Mouse (Mus musculus) embryo, embryonic 11.5 days (tissue): ENCODE data around the gene Gas8.
A peak's percentile ranks its signal among the peaks of the same experiment; 100 is the strongest.
"Not testable (repeated sequence)": the region's sequence is repeated elsewhere in the genome, so short reads cannot be mapped to it uniquely, and the experiment has no call there.

Experiments used
- DNase-seq: peaks from one replicate; pipeline ENCODE4 v3.0.0-alpha.2; 2012; ENCODE audit warnings: low read depth, low spot score

Gene Gas8

DNA sequence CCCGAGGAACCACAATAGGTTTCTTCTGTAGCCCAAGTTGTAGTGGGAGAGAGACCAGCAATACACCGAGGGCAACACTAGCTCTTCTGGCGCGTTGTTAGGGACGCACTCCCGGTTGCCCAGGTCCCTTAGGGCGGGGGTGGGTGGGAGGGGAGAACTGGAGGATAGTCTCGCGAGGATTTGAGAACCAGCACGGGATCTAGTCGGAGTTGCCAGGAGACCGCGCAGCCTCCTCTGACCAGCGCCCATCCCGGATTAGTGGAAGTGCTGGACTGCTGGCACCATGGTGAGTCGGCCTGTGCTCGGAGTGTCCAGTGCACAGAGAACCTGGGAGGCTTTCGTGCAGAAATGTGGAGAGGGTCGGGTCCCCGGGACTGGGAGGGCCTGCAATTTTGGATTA lies at the start of gene Gas8:
TSS of gene Gas8 (plus strand) at position 168 of the 400 bp plus-strand sequence.
- peak; percentile 88 for DNase-seq

DNA sequence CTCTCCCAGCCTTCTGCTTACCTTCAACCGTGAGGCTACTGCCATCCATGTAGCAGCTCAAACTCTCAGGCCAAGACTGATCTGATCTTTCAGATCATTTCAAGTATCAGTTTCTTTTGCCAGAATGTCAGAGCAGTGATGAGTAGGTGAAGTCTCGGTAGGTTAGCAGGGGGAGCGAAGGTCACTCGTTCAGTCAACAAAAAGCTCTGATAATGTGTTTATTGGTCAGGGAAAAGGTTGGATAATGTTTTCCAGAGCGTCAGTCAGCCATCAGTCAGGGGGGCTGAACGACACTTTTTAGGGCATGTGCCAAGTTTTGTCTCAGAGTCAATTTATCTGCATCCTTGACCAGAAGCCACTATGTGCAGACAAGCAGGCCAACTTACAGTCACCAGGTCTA lies 45.6 kb upstream of the Gas8 start:
- not testable (repeated sequence) for DNase-seq

DNA sequence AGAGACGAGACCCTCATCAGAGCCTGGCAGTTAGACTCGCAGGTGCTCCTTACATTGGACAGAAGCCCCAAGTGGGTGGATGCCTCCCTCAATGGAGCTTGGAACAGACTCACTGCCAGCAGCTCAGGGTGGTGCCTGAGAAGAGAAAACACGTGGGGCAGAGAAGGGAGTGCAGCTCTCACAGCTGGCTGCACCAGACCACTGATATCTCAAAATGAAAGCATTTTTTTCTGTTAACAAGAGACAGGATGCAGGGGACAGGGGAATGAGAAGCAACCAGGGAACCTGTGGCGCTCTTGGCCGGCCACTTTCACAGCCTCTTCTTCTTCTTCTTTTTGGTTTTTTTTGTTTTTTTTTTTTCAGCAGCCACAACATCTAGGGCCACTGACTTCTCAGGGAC lies 44.1 kb upstream of the Gas8 start:
- not testable (repeated sequence) for DNase-seq

DNA sequence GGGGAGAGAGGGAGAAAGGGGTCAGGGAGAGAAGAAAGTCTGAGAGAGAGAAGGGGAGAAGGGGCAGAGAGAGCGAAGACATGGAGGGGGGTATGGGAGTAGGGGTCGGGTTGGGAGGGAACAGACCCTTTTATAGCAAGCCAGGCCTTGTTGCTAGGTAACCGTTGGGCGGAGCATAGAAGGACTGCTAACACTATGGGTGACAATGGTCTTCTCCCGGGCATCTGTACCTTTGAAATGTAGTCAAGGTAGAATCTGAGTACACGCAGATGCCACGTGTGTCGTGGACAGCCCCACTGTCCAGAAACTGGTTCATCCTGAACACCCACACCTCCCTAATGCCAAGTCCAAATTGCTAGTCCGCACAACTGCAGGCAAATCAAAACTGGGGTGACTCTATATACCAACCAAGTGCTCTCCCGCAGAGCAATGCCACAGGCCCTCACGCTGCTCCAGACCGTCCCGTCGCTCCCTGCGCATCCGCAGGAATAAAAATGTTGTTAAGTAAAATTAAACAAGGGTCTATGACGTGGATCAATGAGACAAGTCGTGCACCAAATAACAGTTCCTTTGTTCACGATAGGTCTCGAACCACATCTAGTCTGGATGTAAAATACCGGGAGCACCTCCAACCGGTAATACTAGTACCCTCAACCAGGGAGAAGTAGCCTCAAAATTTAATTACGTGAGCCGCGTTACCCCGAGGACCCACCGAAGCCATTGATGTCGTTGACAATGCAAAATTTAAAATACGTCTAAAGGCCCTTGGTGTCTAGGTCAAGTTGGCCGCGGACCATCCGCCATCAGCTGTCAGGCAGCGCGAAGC lies 41.5 kb upstream of the Gas8 start:
- no peak for DNase-seq

DNA sequence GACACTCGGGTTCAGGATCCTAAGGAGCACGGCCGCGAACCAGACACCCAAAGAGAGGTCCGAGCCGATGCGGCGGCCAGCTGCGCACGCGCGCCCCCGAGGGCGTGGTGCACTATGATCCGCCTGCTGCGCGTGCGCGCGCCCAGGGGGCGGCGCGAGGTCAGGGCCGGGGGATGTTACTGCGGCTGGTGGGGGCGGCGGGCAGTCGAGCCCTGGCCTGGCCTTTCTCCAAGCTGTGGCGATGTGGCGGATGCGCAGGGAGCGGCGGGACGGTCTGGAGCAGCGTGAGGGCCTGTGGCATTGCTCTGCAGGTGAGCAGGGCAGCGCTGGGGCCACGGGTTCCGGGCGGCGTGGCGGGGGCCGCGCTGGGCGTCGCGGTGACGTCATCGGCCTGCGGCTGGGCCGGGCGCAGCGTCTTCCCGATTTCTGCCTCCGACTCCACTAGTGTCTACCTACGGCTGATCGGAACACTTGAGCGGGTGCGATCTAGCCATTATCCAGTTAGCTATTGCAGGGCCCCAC lies 40.8 kb upstream of the Gas8 start, which contains the start of gene Afg3l1:
TSS of gene Afg3l1 (plus strand) at position 167 of the 522 bp plus-strand sequence.
- DNase-seq = peak; percentile 89

DNA sequence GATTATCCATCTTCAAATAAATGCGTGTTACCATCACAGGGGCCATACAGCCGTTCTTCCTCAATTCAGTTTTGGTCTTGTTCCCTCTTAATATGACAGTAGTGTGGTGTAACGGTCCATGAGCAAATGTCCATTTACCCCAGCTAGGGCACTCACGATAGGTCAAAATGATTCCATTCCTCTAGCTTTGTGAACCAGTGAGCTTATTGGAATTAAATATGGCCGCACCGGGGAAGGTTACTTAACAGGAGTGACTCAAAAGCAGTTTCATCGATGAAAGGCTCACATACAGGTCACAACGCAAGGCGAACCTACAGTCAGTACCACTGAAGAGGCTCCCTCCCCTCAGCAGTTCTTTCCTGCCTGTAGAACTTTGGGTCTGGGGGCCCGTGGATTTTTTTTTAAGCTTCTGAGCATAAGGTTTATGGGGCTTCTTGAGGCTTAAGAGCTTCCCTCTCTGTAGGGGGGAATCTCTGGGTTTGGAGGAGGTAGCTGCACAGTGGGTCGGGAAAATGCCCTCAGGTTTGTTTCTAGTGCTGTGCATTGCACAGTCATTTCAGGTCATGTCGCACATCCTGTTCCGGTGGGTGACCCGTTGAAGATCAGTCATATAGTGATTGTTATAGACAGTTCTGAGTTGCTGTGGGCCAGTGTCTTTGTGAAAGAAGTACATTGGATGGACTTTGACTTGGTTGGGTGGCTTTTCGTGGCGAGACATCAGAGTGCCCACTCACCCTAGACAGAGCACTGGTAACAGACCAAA lies 40.0 kb upstream of the Gas8 start:
- DNase-seq = no peak

DNA sequence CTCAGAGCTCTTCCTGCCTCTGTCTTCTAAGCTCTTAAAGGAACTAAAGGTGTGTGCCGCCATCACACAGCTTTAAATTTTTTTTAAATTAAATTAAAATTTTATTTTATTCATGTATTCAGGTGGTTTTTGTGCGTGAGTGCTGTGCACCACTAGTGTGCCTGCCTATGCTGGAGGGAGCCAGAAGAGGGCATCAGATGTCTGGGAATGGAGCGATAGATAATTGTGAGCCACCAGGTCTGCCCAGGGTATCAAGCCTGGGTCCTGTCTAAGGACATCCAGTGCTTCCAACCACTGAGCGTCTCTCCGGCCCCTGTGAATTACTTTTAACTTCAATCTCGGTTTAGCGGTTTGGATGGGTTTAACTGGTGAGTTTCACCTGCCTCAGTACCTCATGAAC lies 36.0 kb upstream of the Gas8 start:
- no peak for DNase-seq

DNA sequence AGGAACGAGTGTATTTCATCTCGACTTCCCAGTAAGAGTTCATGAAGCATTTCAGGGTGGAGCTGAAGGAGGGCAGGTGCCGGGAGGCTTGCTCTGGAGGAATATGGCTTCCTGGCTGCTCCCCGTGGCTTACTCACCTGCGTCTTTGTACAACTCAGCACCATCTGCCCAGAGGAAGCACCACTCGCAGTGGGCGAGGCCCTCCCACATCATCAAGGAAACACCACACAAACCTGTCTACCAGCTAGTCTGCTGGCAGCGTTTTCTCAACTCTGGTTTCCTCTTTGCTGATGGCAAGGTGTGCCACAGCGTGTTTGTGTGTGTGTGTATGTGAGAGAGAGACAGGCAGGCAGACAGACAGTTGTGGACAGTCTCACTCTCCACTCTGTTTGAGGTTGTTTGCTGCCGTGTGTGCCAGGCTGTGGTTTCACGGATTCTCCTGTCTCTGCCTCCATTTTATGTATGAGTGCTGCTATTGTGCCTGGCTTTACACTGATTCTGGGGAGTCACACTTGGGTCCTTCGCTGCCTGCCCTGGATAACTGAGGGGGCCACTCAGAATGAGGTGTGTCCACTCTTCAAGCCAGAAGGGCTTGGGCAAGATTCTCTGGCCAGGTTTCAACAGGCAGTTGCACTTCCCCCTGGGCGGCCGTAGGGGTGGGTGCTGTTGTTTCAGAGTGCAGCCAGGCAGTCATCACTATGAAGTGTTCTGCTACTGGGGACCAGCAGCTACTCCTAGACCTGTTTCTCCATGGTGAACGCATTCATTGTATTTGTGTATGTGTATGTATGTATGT lies 27.2 kb upstream of the Gas8 start:
- DNase-seq = no peak

DNA sequence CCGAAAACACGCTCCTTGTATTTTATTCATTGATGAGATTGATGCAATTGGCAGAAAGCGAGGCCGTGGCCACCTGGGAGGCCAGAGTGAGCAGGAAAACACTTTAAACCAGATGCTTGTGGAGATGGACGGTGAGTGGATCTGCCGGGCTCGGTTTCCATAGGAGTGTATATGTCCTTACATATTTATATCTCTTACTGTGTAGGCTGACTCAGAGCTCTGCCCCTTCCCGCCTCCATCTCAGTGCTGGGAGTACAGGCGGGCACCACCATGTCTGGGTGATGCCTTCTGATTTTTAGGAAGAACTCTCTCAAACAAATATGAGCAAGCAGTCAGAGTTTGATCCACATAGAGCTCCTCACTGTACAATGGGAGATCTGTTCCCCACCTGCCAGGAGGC lies 25.7 kb upstream of the Gas8 start:
- DNase-seq = no peak

DNA sequence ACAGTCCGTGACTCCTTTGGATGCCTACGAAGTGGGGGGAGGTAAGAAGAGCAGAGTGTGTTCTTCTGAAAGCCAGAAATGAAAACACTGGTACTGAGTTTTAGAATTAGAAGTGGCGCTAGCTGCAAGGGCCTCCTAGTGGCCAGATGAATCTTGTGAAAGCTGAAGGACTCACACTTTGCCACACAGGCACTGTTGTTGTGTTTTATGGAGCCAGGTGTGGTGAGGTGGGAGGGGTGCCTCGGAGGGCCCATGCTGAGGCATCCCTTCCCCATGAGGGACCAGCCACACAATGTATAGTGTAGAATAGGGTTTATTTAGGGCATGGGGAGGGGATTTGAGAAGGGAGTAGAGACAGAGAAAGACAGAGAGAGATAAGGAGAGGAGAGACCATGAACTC lies 20.9 kb upstream of the Gas8 start:
- no peak for DNase-seq

DNA sequence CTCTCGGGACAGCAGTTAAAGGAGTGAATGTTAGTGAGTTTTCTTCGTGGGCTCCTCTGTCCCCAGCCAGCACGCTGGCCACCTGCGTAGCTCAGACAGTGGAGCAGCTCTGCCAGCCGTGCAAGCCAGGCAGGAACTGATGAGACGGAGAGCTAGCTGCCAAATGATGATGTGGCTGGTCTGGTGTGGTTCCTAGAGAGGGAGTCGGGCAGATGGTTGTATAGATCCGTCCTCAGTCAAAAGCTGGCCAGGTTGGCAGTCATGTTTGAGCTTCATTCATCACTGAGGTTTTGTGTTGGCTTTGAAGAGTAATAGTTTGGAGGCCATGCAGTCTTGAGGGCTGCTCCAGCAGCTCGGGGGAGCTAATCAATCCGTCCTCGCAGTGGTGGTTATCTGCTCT lies 19.7 kb upstream of the Gas8 start:
- no peak for DNase-seq

DNA sequence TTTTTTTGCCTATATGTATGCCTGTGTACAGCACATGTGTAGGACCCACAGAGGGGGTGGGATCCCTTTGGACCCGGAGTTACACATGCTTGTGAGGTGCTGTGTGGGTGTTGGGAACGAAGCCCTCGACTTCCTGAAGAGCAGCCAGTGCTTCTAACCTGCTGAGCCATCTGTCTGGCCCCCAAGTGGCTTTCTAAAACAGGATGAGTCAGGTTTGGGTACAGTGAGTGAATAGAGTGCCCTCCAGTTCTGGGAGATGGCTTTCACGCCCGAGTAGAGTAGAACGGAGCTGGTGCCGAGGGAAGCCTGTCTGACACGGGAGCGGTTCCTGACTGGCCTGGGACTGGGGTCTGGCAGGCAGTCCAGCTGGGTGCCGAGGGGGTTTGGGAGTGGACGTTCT lies 19.1 kb upstream of the Gas8 start:
- no peak for DNase-seq

DNA sequence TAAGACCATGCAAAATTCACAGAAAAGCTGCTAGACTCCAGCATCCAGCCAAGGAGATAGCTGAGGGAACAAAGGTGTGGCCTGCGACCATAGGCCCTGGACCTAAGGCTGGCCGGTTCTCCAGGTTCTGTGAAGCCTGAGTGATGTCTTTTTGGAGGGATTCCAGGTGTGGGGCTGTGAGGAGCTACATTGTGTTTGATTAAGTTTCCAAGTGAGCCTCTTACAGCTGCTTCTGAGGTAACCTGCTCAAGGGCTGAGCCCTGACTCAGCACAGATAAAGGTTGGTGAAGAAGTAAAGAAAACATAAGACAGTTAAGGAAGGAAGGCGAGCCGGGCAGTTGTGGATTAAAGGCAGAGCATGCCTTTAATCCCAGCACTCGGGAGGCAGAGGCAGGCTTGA lies 16.4 kb upstream of the Gas8 start:
- DNase-seq = no peak

DNA sequence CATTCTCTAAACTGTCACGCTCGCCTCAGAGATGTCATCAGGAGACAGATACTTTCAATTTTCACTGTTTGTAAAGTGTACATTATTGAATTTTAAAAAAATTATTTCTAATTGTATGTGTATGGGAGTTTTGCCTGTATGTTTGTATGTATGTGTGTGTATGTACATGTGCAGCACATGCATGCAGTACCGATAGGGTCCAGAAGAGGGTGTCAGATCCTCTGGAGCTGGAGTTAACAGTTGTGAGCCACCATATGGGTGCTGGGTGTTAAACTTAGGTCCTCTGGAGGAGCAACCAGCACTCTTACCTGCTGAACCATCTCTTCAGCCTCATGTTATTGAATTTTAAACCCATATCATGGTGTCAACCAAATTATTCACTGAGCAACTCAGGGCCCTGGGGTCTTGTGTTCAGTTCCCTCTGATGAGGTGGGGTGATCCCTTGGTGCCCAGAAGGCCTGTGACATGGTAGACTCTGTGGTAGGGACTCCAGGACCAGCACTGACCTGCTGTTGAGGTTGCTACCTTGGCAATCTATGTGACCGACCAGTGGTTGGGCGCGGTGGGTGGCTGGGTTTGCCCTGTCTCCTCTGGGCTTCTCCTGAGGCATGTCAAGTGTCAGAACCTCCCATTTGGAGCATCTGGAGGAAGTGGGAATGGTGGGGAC lies 14.7 kb upstream of the Gas8 start:
- no peak for DNase-seq

DNA sequence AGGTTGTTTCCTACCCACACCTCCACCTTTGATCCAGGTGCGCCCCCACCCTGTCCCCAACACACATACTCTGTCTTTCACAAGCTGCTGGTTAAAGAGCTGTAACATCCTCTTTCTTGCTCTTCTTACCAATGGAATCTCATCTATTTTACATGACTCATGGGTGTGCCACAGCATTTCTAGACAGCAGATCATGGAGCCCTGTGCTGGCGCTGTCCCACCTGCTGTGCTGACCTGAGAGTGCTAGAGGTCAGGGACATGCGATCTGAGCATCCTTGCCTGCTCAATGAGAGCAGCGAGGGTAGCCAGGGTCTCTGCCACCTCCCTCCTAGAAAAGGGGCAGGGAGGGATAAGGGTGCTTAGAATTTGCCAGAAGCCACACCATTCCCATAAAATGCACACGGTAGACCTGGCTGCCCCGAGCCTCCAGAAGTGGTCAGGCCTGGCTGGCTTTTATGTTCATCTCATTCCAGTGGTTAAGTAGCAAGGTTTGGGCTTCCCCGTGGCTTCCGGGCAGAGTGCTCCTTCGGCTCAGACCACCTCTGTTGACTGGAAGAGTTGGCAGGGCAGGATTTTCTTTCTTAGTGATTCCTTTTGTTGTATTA lies 13.9 kb upstream of the Gas8 start:
- DNase-seq = no peak

DNA sequence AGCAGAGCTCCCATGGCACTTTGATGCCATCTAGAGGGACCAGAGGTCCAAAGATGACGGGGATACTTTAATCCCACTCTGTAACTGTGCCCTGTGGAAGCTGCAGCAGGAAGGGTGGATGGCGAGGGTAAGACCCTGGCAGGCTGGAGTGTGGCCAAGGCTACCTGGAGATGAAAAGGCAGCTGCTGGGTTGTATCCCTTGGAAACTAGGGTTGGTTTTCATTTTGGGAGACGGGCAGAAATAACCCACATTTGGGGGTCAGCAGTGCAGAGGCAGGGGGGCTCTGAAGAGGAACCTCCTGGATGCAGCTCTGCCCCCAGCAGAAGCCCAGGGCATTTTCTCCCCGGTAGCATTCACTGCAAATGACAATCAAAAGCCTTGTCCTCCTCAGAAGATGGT lies 13.4 kb upstream of the Gas8 start:
- DNase-seq = no peak

DNA sequence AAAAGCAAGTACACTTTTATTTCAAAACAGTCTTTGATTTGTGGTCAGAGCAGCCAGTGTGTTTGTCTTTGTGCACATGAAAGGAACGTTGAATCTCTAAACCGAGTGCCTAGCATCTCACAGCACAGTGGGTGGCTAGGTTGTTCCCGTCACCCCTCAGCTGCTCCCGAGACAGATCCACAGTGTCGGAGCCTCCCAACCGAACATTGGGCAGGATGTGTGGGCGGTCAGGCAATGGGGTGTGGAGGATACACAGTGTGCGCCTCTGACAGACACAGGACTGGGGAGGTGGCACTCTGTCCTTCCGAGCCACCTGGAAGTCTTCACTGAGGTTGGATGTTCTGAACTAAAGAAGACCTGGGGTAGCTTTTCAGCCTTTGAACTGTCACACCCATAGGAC lies 12.9 kb upstream of the Gas8 start:
- DNase-seq = no peak

DNA sequence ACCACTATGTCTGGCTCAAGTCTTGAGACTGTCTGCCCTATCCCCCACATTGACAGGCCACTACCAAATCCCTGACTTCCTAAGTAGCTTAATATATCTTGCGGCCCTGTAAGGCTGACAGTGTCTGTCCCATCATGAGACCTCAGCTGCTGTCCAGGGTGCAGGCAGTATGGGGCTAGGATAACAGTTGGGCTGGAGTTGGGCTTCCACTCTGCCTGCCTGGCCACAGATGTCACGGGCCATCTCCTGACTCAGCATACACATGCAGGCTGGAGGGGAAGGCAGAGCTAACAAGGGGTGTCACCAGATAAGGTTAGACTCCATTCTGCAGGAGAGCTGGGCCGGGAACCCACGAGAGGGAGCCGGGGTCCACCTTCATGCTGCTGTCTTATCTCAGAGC lies 11.5 kb upstream of the Gas8 start:
- no peak for DNase-seq

DNA sequence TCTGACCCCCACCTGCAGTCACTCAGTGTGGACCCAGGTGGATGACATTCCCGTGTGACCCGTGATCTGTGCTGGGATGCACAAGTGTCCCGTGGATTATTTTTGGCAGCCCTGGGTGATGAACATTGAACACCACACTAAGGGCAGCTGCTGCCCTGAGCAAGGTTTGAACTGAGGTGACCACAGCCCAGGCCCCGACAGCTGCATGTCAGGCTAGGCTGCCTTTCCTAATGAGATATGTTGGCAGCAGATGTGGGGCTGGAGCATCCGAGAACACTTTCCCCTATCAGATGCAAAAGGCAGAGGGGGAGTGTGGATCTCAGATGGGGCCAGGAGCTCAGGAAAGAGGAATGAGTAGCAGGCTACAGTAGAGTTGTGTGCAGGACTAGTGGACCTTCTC lies 7.8 kb upstream of the Gas8 start:
- DNase-seq = no peak

DNA sequence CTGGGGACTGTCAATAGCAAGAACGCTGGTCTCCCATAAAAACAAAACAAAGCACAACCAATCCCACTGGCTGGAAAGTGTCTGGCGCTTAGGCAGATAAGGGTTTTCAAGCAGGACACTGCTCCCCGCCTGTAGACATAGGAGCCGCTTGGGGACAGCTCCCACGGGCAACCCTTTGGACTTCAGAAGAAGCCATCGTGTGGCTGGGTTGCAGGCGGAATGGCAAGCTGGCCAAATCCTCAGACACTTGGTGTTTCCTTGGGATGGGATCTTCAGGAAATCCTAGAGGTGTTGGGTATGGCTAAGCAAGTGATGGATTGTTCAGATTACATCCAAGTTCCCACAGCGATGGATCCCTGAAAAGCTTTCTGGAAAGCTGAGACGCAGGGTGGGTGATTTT lies 4.5 kb upstream of the Gas8 start:
- DNase-seq = no peak
